9 mouse cellular contexts compared by ENCODE assay signal in genomic region chr9:67048483-67049085, GRCm38 (mm10). TPM values are rescaled to one million over a fixed set of nuclear protein-coding genes. Genes with fewer than 3 reads are reported as not detected.
DNase-seq lines count a peak whose midpoint lies in the region; ATAC-seq and TF ChIP-seq lines count a peak whose summit lies in the region.
"Had no signal": no experiment of that assay in that cellular context is flagged by ENCODE, and none has a peak within 500 bp of the region (broad histone marks: within the 10 kb centered on the region; RNA-seq: fewer than 3 reads in every experiment).

No protein-coding gene starts in this region.

- H3K27me3 ChIP-seq in liver, adult 2 months (ENCODE audit: control insufficient read depth, insufficient read depth, low read length), result peaks cover 26% of the 10 kb centered on the region; the same call in 1 of the 2 replicates
- H3K27me3 ChIP-seq in embryonic facial prominence, embryonic 13.5 days, result 0 out of 2 replicates have a peak, but pooled peaks cover 3% of the 10 kb centered on the region
- H3K27me3 ChIP-seq in intestine, embryonic 14.5 days (replicated peaks; ENCODE audit: control insufficient read depth, insufficient read depth, low read length), result no peaks in the 10 kb centered on the region
- peaks cover 18% of the 10 kb centered on the region for H3K27me3 ChIP-seq in neural tube, embryonic 14.5 days (ENCODE audit: control insufficient read depth, insufficient read depth, low read length)

- H3K4me3 ChIP-seq in liver, adult 2 months (ENCODE audit: insufficient read depth, low read depth, low read length), result peak overlapping the region; percentile 53; the same call in 1 of the 2 replicates
- H3K4me3 ChIP-seq in embryonic facial prominence, embryonic 13.5 days, result peak overlapping the region; percentile 75
- H3K4me3 ChIP-seq in intestine, embryonic 14.5 days (ENCODE audit: low read depth, low read length), result peak overlapping the region; percentile 92
- H3K4me3 ChIP-seq in neural tube, embryonic 14.5 days (ENCODE audit: low read depth, low read length), result peak overlapping the region; percentile 44

- no peaks in the 10 kb centered on the region for H3K79me2 ChIP-seq in liver, adult 2 months (ENCODE audit: control insufficient read depth, insufficient read depth, low read length)

- TF ChIP-seq CTCF in liver, adult 2 months (IDR thresholded peaks at IDR 0.05; ENCODE audit: low read depth, low read length), result no peak

- H3K9ac ChIP-seq in liver, adult 2 months (ENCODE audit: low read depth, low read length), result 0 out of 2 replicates have a peak overlapping the region, but pooled peaks have one; percentile 3
- peak overlapping the region; percentile 95 for H3K9ac ChIP-seq in embryonic facial prominence, embryonic 13.5 days
- H3K9ac ChIP-seq in intestine, embryonic 14.5 days (ENCODE audit: low read length), result peak overlapping the region; percentile 91
- peak overlapping the region; percentile 48 for H3K9ac ChIP-seq in neural tube, embryonic 14.5 days (replicated peaks; ENCODE audit: low read depth, low read length)

- ATAC-seq in embryonic facial prominence, embryonic 13.5 days (ENCODE audit: insufficient number of reproducible peaks, insufficient read depth, low FRiP score, low TSS enrichment, low read depth), result no peak
- peak; percentile 1; the same call in 1 of the 2 replicates for ATAC-seq in intestine, embryonic 14.5 days (replicated peaks; ENCODE audit: low FRiP score, low TSS enrichment, low read depth)
- ATAC-seq in neural tube, embryonic 14.5 days (ENCODE audit: low read depth), result no peak

- H3K9me3 ChIP-seq in embryonic facial prominence, embryonic 13.5 days, result no peaks in the 10 kb centered on the region
- no peaks in the 10 kb centered on the region for H3K9me3 ChIP-seq in intestine, embryonic 14.5 days (ENCODE audit: control insufficient read depth, low read length)
- no peaks in the 10 kb centered on the region for H3K9me3 ChIP-seq in neural tube, embryonic 14.5 days (ENCODE audit: control insufficient read depth, low read length)

- peaks cover 6% of the 10 kb centered on the region for H3K4me1 ChIP-seq in liver, adult 2 months (ENCODE audit: control insufficient read depth, insufficient read depth, low read length)
- peaks cover 52% of the 10 kb centered on the region for H3K4me1 ChIP-seq in embryonic facial prominence, embryonic 13.5 days
- peaks cover 23% of the 10 kb centered on the region for H3K4me1 ChIP-seq in intestine, embryonic 14.5 days (replicated peaks; ENCODE audit: control insufficient read depth, insufficient read depth, low read length)
- H3K4me1 ChIP-seq in neural tube, embryonic 14.5 days (ENCODE audit: control insufficient read depth, insufficient read depth, low read length), result peaks cover 10% of the 10 kb centered on the region; the same call in 1 of the 2 replicates

- WGBS in liver, adult 2 months, result 2% methylated on average over 26 of the region's 26 CpGs
- under 1% methylated on average over 26 of the region's 26 CpGs for WGBS in embryonic facial prominence, embryonic 13.5 days
- WGBS in intestine, embryonic 14.5 days, result 0% methylated on average over 26 of the region's 26 CpGs
- WGBS in neural tube, embryonic 14.5 days, result under 1% methylated on average over 26 of the region's 26 CpGs

- no peak for DNase-seq in liver, adult 2 months (ENCODE audit: extremely low read depth, low read depth, low spot score)
- DNase-seq in liver, result no peak
- no peak for DNase-seq in intestine, embryonic 14.5 days (ENCODE audit: low spot score)
- no peak for DNase-seq in frontal cortex, postnatal 10 days (ENCODE audit: low spot score in 2 of 2)
- DNase-seq in layer of hippocampus, adult 18-20 months (ENCODE audit: low spot score in 2 of 2), result no peak
- DNase-seq in layer of hippocampus, adult 9-10 months (ENCODE audit: low spot score), result no peak

- H3K36me3 ChIP-seq in liver, adult 2 months (ENCODE audit: control insufficient read depth, insufficient read depth, low read length), result no peaks in the 10 kb centered on the region
- H3K36me3 ChIP-seq in embryonic facial prominence, embryonic 13.5 days, result peaks cover 3% of the 10 kb centered on the region; the same call in 1 of the 2 replicates
- 0 out of 2 replicates have a peak, but pooled peaks cover 3% of the 10 kb centered on the region for H3K36me3 ChIP-seq in intestine, embryonic 14.5 days (ENCODE audit: control insufficient read depth, insufficient read depth, low read length)
- H3K36me3 ChIP-seq in neural tube, embryonic 14.5 days (ENCODE audit: control insufficient read depth, insufficient read depth, low read length), result no peaks in the 10 kb centered on the region

- peak overlapping the region; percentile 92 for H3K4me2 ChIP-seq in embryonic facial prominence, embryonic 13.5 days
- H3K4me2 ChIP-seq in intestine, embryonic 14.5 days (ENCODE audit: low read length), result peak overlapping the region; percentile 82
- peak overlapping the region; percentile 81 for H3K4me2 ChIP-seq in neural tube, embryonic 14.5 days (ENCODE audit: low read depth, low read length)

- TF ChIP-seq POLR2A in liver, adult 2 months (IDR thresholded peaks at IDR 0.05; ENCODE audit: extremely low read depth, insufficient read depth, low read length), result no peak

- H3K27ac ChIP-seq in liver, adult 2 months (replicated peaks; ENCODE audit: insufficient read depth, low read depth, low read length), result no peak overlapping the region
- peak overlapping the region; percentile 93 for H3K27ac ChIP-seq in embryonic facial prominence, embryonic 13.5 days
- H3K27ac ChIP-seq in intestine, embryonic 14.5 days (ENCODE audit: low read depth), result peak overlapping the region; percentile 94
- no peak overlapping the region for H3K27ac ChIP-seq in neural tube, embryonic 14.5 days (ENCODE audit: low read depth, low read length)
- H3K27ac ChIP-seq: macrophage had no signal

RNA-seq across cellular contexts. Expression of gene Tpm1, which starts 0.6 kb away (rescaled TPM):
- 26.0 and 35.0 TPM in 2 replicates for total RNA-seq in liver, adult 2 months (2014; rRNA removed)
- 16.1 and 17.6 TPM in 2 replicates for polyA plus RNA-seq in liver, adult 2 months (2012; rRNA removed)
- polyA plus RNA-seq in embryonic facial prominence, embryonic 13.5 days (2015; fragmentation: Nextera tagmentation; extraction: Ambion mirVana), result 818 and 902 TPM in 2 replicates
- polyA plus RNA-seq in intestine, embryonic 14.5 days (2014; fragmentation: Nextera tagmentation; extraction: Ambion mirVana), result 1,186 and 1,326 TPM in 2 replicates
- 139 and 205 TPM in 2 replicates for polyA plus RNA-seq in neural tube, embryonic 14.5 days (2014; fragmentation: Nextera tagmentation; extraction: Ambion mirVana)
- 100 to 1,000 TPM; 194 to 199 TPM for total RNA-seq in layer of hippocampus, adult 18-20 months (2021)

Comparison
In these comparisons a context has a peak if more than half of its experiments do, and no peak if none do; other contexts are left out.
1. H3K27ac ChIP-seq: peak in embryonic facial prominence, embryonic 13.5 days (single experiment) and intestine, embryonic 14.5 days (single experiment); none in liver, adult 2 months (single experiment) and neural tube, embryonic 14.5 days (single experiment).
2. H3K9ac ChIP-seq: peak in every context shown above with its lines; median percentile 95 in embryonic facial prominence, embryonic 13.5 days; 91 in intestine, embryonic 14.5 days; 48 in neural tube, embryonic 14.5 days; 3 in liver, adult 2 months.
3. Peak in every context shown above with its lines, with median percentiles within 50 percentile points of each other: H3K4me3 ChIP-seq and H3K4me2 ChIP-seq.